Mouse (Mus musculus): ENCODE data around the gene Sbk3.

GRCm38 (mm10) chr7:4919971-4920370 lies 51.0 kb downstream of the Sbk3 start:
- TF ChIP-seq ZNF384 (IDR thresholded peaks at IDR 0.05; ENCODE audit: low read depth, low read length) (no peak), MAFK (IDR thresholded peaks at IDR 0.05; ENCODE audit: insufficient read depth, low read depth, low read length) (no peak), CHD2 (IDR thresholded peaks at IDR 0.05; ENCODE audit: low read depth, low read length) (no peak)

Data from ES-E14 (cell line).